Mouse (Mus musculus) kidney, embryonic 16.5 days (tissue): ENCODE measurements around the gene Pclo. TPM values are rescaled to one million over a fixed set of nuclear protein-coding genes. Genes with fewer than 3 reads are reported as not detected.

Source experiments
- ATAC-seq: fragments of 200-750 bp; cut with Nextera tagmentation; 2 replicates; pipeline ENCODE4 v1.8.0; 2017; ENCODE audit warnings: moderate TSS enrichment; ENCODE audit not compliant: low FRiP score, low TSS enrichment
- H3K27ac ChIP-seq: fragments of 300-500 bp; sonication (generic); 2 replicates; pipeline ENCODE4 v1.5.1; 2014; ENCODE audit warnings: low read length
- H3K27me3 ChIP-seq: fragments of 300-500 bp; sonication (generic); 2 replicates; pipeline ENCODE4 v1.6.1; 2014; ENCODE audit warnings: low read length, control low read depth, mixed read lengths; ENCODE audit not compliant: insufficient read depth
- H3K36me3 ChIP-seq: fragments of 300-500 bp; sonication (generic); 2 replicates; pipeline ENCODE4 v1.6.1; 2014; ENCODE audit warnings: low read length, control low read depth, mixed read lengths; ENCODE audit not compliant: insufficient read depth
- H3K4me1 ChIP-seq: fragments of 300-500 bp; sonication (generic); 2 replicates; pipeline ENCODE4 v1.6.1; 2014; ENCODE audit warnings: low read length, control low read depth, mixed read lengths; ENCODE audit not compliant: insufficient read depth
- H3K4me2 ChIP-seq: fragments of 300-500 bp; sonication (generic); replicated peaks from 2 replicates; pipeline ENCODE4 v1.6.1; 2014; ENCODE audit warnings: low read depth, low read length
- H3K4me3 ChIP-seq: fragments of 300-500 bp; sonication (generic); 2 replicates; pipeline ENCODE4 v1.5.1; 2014; ENCODE audit warnings: mild to moderate bottlenecking, low read length
- H3K9ac ChIP-seq: fragments of 300-500 bp; sonication (generic); replicated peaks from 2 replicates; pipeline ENCODE4 v1.6.1; 2014; ENCODE audit warnings: low read length
- H3K9me3 ChIP-seq: fragments of 300-500 bp; sonication (generic); 2 replicates; pipeline ENCODE4 v1.6.1; 2016; ENCODE audit warnings: low read length, control low read depth
- WGBS: fragments of 180-500 bp; shearing (Covaris S2); extraction: QIAGEN DNeasy Blood & Tissue Kit; methylation state at CpG from one replicate; pipeline ENCODE4 v1.1.7; 2014; 5-methylcytosine and 5-hydroxymethylcytosine counted together
- polyA plus RNA-seq: library from polyadenylated mRNA; unstranded; fragments of >200 nt; fragmentation: Nextera tagmentation; extraction: Ambion mirVana; gene quantifications from 2 replicates; pipeline ENCODE4 v1.2.1, GENCODE M21; 2015

The Pclo gene
- polyA plus RNA-seq, 1 experiment from 2014 or later, result 0.59 TPM

DNA sequence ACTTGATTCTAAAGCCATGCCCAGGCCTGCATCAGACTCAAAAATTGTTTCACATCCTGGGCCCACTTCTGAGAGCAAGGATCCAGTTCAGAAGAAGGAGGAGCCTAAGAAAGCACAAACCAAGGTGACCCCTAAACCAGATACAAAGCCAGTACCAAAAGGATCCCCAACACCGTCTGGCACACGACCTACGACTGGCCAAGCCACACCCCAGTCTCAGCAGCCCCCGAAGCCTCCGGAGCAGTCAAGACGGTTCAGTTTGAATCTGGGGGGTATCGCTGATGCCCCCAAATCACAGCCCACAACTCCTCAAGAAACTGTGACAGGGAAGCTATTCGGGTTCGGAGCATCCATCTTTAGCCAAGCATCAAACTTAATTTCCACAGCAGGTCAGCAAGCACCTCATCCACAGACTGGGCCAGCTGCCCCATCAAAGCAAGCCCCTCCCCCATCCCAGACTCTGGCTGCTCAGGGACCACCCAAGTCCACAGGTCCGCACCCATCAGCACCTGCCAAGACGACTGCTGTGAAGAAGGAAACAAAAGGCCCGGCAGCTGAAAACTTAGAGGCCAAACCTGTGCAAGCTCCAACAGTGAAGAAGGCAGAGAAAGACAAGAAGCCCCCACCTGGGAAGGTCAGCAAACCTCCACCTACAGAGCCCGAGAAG, 25.4 kb downstream of the Pclo start:
- Histone ChIP-seq H3K9ac (no peak overlapping the region), H3K27me3 (no peaks in the 10 kb centered on the region), H3K36me3 (no peaks in the 10 kb centered on the region), H3K4me3 (no peak overlapping the region), H3K4me1 (no peaks in the 10 kb centered on the region), H3K9me3 (no peaks in the 10 kb centered on the region; the same call in 1 of the 2 replicates), H3K4me2 (no peak overlapping the region), H3K27ac (no peak overlapping the region)
- ATAC-seq, result no peak
- WGBS, result 72% methylated on average over 13 of the region's 13 CpGs

DNA sequence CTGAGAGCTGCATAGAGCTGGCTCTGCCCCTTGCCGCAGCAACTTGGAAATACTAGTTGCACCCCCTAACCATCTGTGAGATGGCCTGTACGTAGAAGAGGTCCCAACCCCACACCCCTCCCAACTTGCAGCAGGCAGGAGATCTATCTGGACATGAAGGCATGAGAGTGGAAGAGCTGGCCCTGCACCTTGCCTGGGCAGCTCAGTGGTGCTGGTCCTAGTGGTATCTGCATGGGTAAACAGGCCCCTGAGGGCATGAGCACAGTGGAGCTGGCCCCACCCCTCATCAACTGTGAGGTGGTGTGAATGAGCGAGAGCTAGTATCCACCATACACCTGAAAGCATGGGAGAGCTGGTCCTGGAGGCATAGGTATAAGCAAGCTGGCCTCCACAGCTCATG, 60.9 kb downstream of the Pclo start:
- WGBS, result 81% methylated on average over 3 of the region's 3 CpGs
- Histone ChIP-seq H3K9me3 (no peaks in the 10 kb centered on the region), H3K4me2 (no peak overlapping the region), H3K9ac (no peak overlapping the region), H3K4me1 (no peaks in the 10 kb centered on the region), H3K4me3 (no peak overlapping the region), H3K27me3 (no peaks in the 10 kb centered on the region), H3K27ac (no peak overlapping the region), H3K36me3 (no peaks in the 10 kb centered on the region)
- ATAC-seq, result no peak

DNA sequence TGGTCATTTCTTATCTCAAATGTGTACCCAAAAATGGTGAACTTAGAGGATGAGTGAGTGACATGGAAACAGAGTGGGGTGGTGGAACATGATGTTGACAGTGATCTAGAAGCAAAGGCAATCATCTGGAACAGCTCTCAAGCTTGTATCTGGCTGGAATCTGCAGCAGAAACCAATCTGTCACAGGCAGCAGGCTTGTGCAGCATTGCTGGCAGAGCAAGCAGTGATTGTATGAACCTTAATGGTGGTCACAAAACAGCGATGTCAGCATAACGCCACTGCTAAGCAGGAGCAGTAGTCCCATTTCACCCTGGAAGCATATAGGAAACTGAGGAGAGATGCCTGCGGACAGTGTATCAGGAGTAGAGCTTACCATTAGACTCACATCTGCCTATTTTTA, 76.8 kb downstream of the Pclo start:
- H3K4me3 ChIP-seq, result no peak overlapping the region
- WGBS, result 75% methylated on average over 3 of the region's 3 CpGs

DNA sequence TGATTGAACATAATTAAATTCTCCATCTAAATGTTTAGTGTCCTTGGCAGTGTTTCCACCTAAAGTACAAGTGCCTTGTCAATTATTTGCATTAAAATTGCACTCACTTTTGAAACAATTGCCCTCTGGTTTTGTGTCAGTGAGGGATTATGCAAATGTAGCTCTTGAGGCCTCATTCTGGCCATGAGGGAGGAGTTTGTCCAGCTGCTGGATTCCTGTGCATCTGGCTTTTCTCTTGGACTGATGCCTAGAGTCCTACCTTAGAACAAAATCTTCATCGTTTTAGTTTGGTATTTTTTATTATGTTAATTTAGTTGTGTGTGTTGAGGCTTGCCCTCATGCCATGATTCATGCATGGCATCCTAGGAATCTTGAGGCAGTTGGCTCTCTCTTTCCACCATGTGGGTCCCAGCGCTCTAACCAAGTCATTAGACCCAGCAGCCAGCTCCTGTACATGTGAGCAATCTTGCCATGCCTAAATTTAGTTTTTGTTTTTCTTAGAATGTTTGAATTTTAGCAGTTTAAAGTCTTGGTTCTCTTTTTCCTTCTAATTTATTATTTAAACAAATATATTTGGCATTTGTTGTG, 80.8 kb downstream of the Pclo start:
- H3K27ac ChIP-seq, result no peak overlapping the region
- no peaks in the 10 kb centered on the region for H3K27me3 ChIP-seq
- H3K4me1 ChIP-seq, result no peaks in the 10 kb centered on the region
- no peaks in the 10 kb centered on the region for H3K9me3 ChIP-seq
- no peak overlapping the region for H3K9ac ChIP-seq
- no peak overlapping the region for H3K4me3 ChIP-seq
- no peaks in the 10 kb centered on the region for H3K36me3 ChIP-seq
- no peak for ATAC-seq
- no peak overlapping the region for H3K4me2 ChIP-seq
- 70% methylated on average over 2 of the region's 2 CpGs for WGBS

More for the DNA sequence above, 76.8 kb downstream of the Pclo start:
- H3K4me1 ChIP-seq, result no peaks in the 10 kb centered on the region
- no peaks in the 10 kb centered on the region for H3K9me3 ChIP-seq
- H3K36me3 ChIP-seq, result no peaks in the 10 kb centered on the region
- no peak overlapping the region for H3K4me2 ChIP-seq
- ATAC-seq, result no peak
- H3K9ac ChIP-seq, result no peak overlapping the region
- H3K27ac ChIP-seq, result no peak overlapping the region
- H3K27me3 ChIP-seq, result no peaks in the 10 kb centered on the region

DNA sequence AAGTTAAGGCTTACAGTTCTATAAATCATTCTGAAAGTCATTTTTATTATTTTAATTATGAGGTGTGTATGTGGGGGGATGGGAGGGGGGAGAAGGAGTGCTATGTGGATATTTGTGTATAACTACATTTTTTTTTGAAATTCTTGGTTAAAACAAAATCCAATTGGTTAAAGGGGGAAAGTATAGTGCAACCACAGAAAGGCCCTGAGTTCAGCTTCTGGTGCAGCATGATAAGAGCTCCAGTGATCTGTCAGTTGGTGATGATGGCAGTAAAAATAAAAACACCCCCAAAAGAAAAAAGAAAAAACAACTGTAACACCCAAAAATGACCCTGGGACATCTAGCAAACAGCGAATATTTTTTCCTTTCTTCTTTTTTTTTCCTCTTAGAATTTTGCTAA, 93.6 kb downstream of the Pclo start:
- Histone ChIP-seq H3K4me1 (no peaks in the 10 kb centered on the region), H3K36me3 (no peaks in the 10 kb centered on the region), H3K27me3 (no peaks in the 10 kb centered on the region), H3K27ac (no peak overlapping the region), H3K9me3 (peaks cover 4% of the 10 kb centered on the region; the same call in 1 of the 2 replicates), H3K9ac (no peak overlapping the region), H3K4me3 (no peak overlapping the region), H3K4me2 (no peak overlapping the region)
- 72% methylated on average over 1 of the region's 1 CpGs for WGBS
- no peak for ATAC-seq

DNA sequence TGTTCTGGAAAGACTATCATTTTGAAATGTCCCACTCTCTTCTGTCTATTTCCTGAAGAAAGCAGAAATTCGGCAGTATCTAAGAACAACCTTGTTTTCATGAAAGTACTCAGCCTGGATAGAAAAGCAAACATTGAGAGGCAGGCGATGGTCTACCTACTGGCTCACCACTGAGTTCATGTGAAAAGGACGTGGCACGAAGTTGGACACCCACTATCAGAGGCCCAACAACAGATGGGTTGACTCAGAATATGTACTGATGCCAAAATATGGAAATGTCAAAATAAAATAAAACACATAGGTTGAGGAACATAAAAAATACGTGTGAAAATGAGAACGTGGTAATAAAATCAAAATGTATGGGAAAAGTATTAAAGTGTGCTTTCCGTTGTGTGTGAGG, 106.4 kb downstream of the Pclo start:
- no peak overlapping the region for H3K9ac ChIP-seq
- no peak overlapping the region for H3K4me3 ChIP-seq
- no peaks in the 10 kb centered on the region for H3K27me3 ChIP-seq
- H3K4me1 ChIP-seq, result no peaks in the 10 kb centered on the region
- WGBS, result 78% methylated on average over 7 of the region's 7 CpGs
- H3K36me3 ChIP-seq, result no peaks in the 10 kb centered on the region
- ATAC-seq, result no peak
- no peak overlapping the region for H3K4me2 ChIP-seq
- no peak overlapping the region for H3K27ac ChIP-seq
- H3K9me3 ChIP-seq, result no peaks in the 10 kb centered on the region

DNA sequence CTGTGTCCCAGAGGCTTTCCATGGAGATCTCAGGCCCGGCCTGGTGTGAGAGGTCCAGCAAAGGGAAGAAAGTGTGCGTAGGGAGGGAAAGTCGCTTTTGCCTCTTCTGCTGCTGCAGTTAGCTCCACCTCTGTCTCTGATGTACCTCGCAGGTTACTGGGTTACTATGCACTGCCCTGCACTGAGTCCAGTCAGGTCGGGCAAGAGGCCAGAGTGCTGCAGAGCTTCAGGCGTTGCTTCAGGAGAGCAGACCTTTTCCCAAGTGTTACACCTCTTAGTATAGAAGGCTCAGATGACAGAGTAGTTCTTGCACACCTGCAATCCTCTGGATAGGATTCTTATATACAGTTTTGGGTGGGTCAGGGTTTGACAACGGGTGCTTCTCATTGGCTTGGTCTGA, 108.6 kb downstream of the Pclo start:
- Histone ChIP-seq H3K4me2 (no peak overlapping the region), H3K27ac (no peak overlapping the region), H3K36me3 (no peaks in the 10 kb centered on the region), H3K4me1 (no peaks in the 10 kb centered on the region), H3K9me3 (no peaks in the 10 kb centered on the region), H3K27me3 (no peaks in the 10 kb centered on the region), H3K9ac (no peak overlapping the region), H3K4me3 (no peak overlapping the region)
- no peak for ATAC-seq
- 70% methylated on average over 7 of the region's 7 CpGs for WGBS

DNA sequence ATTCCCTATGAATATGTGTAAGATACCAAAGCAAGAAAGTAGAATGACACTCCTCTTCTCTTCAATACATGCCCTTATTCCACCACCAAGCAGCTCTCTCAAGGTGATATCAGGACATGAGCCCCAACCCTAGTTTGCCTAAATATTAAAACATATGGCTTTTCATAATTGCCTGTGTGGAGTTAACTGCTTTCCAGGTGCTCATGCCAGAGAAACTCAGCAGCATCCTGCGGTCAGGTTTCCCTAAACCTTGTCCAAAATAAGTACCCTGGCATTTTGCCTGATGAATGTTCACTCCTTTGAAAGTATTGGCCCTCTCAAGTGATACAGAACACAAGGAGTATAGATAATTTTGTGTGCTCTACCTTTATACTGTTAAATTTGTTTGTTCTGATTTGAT, 126.5 kb downstream of the Pclo start:
- no peak overlapping the region for H3K9ac ChIP-seq
- H3K27ac ChIP-seq, result no peak overlapping the region
- no peaks in the 10 kb centered on the region for H3K4me1 ChIP-seq
- no peak overlapping the region for H3K4me2 ChIP-seq
- no peaks in the 10 kb centered on the region for H3K27me3 ChIP-seq
- H3K9me3 ChIP-seq, result no peaks in the 10 kb centered on the region
- no peaks in the 10 kb centered on the region for H3K36me3 ChIP-seq
- no peak overlapping the region for H3K4me3 ChIP-seq
- 93% methylated on average over 1 of the region's 1 CpGs for WGBS
- ATAC-seq, result no peak

DNA sequence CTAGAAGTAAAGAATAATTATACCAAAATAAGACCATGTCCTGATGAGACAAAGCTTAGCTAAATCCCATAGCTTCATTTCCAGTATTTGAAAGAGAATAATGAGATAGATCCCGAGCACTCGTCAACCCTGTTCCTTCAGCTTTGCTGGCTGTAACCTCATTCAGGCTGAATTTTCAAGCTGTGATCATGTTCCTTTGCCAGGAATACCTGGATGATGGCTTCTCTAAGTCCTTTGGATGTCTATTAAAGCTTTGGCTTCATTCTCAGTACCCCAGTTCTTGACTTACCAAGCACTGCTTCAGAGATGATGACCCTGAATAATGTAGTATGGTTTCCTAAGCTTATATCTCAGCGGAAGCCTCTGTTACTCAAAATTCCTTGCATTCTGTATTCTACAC, 131.1 kb downstream of the Pclo start:
- ATAC-seq, result no peak
- H3K27ac ChIP-seq, result no peak overlapping the region
- H3K9ac ChIP-seq, result no peak overlapping the region
- H3K9me3 ChIP-seq, result no peaks in the 10 kb centered on the region
- no peaks in the 10 kb centered on the region for H3K27me3 ChIP-seq
- WGBS, result 95% methylated on average over 3 of the region's 3 CpGs
- H3K36me3 ChIP-seq, result no peaks in the 10 kb centered on the region
- H3K4me3 ChIP-seq, result no peak overlapping the region
- no peaks in the 10 kb centered on the region for H3K4me1 ChIP-seq
- no peak overlapping the region for H3K4me2 ChIP-seq

DNA sequence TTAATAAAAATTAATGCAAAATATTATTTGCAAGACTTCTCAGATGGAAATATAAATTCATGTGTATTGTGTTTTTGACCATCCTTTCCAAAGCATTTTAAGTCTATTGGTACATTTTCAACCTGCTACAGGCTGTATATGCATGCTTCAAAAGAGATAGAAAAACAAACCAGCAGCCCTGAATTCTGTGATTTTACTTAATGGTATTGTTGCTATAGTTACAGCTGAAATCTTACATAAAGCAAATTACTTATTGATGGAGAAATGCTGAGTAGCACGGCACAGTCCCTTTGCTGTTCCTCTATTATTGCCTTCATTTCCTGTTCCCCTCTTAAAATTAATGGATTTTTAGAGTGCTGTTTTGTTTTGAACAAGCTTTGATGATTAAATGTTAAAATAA, 145.9 kb downstream of the Pclo start:
- WGBS, result 63% methylated on average over 1 of the region's 1 CpGs
- no peaks in the 10 kb centered on the region for H3K9me3 ChIP-seq
- no peaks in the 10 kb centered on the region for H3K36me3 ChIP-seq
- ATAC-seq, result no peak
- no peaks in the 10 kb centered on the region for H3K4me1 ChIP-seq
- H3K4me3 ChIP-seq, result no peak overlapping the region
- H3K27ac ChIP-seq, result no peak overlapping the region
- no peaks in the 10 kb centered on the region for H3K27me3 ChIP-seq
- no peak overlapping the region for H3K4me2 ChIP-seq
- H3K9ac ChIP-seq, result no peak overlapping the region
